Mouse (Mus musculus) gastrocnemius, adult 18-20 months (tissue): ENCODE measurements around the gene Pfn1. TPM values are rescaled to one million over a fixed set of nuclear protein-coding genes. Genes with fewer than 3 reads are reported as not detected.

Experiments
- DNase-seq: peaks from one replicate; pipeline ENCODE4 v3.0.0; 2021; ENCODE audit warnings: low spot score
- total RNA-seq, 2 experiments: library from RNA; stranded (reverse); gene quantifications; 2 replicates each; pipeline ENCODE4 v1.2.3; 2021

The Pfn1 gene
- total RNA-seq, 2 experiments from 2014 or later: 217 to 233 TPM

- DNase-seq: peak; percentile 70
These were observed 1.4 kb upstream of the Pfn1 start for GRCm38 (mm10) chr11:70655571-70656455.

GRCm38 (mm10) chr11:70654923-70655570, 603 bp upstream of the Pfn1 start:
- peak; percentile 79 for DNase-seq

GRCm38 (mm10) chr11:70653345-70654197, 873 bp downstream of the Pfn1 start:
- no peak for DNase-seq

GRCm38 (mm10) chr11:70652884-70653344, 1.5 kb downstream of the Pfn1 start:
- no peak for DNase-seq

GRCm38 (mm10) chr11:70652029-70652883, 2.2 kb downstream of the Pfn1 start:
- DNase-seq: no peak

GRCm38 (mm10) chr11:70651391-70651790, 3.1 kb downstream of the Pfn1 start:
- DNase-seq: no peak

- no peak for DNase-seq
These were observed 3.9 kb downstream of the Pfn1 start for GRCm38 (mm10) chr11:70650322-70651175.

GRCm38 (mm10) chr11:70649185-70649734, 5.2 kb downstream of the Pfn1 start:
- no peak for DNase-seq

GRCm38 (mm10) chr11:70648512-70648911, 5.9 kb downstream of the Pfn1 start:
- DNase-seq: no peak

GRCm38 (mm10) chr11:70647716-70648420, 6.6 kb downstream of the Pfn1 start:
- DNase-seq: no peak

GRCm38 (mm10) chr11:70646691-70647650, 7.5 kb downstream of the Pfn1 start, which contains the start of the genes Rnf167 and Slc25a11:
Rnf167 (plus strand) TSS chr11:70647235.
Slc25a11 (minus strand) TSS chr11:70647479.
- peak; percentile 97 for DNase-seq

GRCm38 (mm10) chr11:70646259-70646555, 8.2 kb downstream of the Pfn1 start:
- DNase-seq: no peak

GRCm38 (mm10) chr11:70645461-70646258, 8.8 kb downstream of the Pfn1 start:
- DNase-seq: no peak

GRCm38 (mm10) chr11:70644564-70645103, 9.8 kb downstream of the Pfn1 start:
- DNase-seq: no peak

GRCm38 (mm10) chr11:70643051-70643450, 11.4 kb downstream of the Pfn1 start:
- DNase-seq: no peak

GRCm38 (mm10) chr11:70641241-70641640, 13.2 kb downstream of the Pfn1 start:
- DNase-seq: no peak

- DNase-seq: no peak
These were observed 14.5 kb downstream of the Pfn1 start for GRCm38 (mm10) chr11:70639976-70640375.
